In the genomic region with DNA sequence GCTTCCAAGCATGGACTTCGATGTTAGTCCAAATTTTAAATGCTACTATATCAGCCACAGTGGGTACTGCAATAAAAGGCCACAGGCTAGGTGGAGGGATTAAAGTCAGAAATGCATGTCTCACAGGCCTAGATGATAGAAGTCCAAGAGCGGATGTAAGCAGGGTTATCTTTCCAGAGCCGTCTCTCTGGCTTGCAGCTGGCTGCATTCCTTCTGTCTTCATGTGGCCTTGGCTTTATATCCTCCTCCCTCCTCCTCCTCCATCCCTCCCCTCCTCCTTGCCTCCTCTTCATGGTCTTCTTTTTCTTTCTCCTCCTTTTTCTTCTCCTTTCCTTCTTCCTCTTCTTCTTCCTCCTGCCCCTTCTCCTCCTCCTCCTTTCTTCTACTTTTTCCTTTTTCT, we compare ENCODE assay signal across 21 mouse cellular contexts.
"Had no signal": no experiment of that assay in that cellular context is flagged by ENCODE, and none has a peak within 500 bp of the region (broad histone marks: within the 10 kb centered on the region; RNA-seq: fewer than 3 reads in every experiment).

No protein-coding gene starts in this region.

- H3K4me3 ChIP-seq: gastrocnemius, adult 2 months; heart, adult 2 months; heart, embryonic 12.5 days; hindbrain, embryonic 10.5 days; hindbrain, embryonic 12.5 days; limb, embryonic 13.5 days; limb, embryonic 15.5 days; liver, embryonic 12.5 days had no signal

- H3K9ac ChIP-seq: heart, embryonic 12.5 days; hindbrain, embryonic 12.5 days; hindbrain, embryonic 14.5 days; limb, embryonic 13.5 days; limb, embryonic 15.5 days; liver, embryonic 12.5 days; liver, embryonic 14.5 days had no signal

- H3K27me3 ChIP-seq: heart, embryonic 12.5 days; hindbrain, embryonic 12.5 days; limb, embryonic 13.5 days; limb, embryonic 15.5 days had no signal

- H3K4me2 ChIP-seq: heart, embryonic 12.5 days; hindbrain, embryonic 12.5 days; hindbrain, embryonic 14.5 days; limb, embryonic 15.5 days; liver, embryonic 12.5 days had no signal

- DNase-seq: gastrocnemius, adult 2 months; gastrocnemius, postnatal 10 days; gastrocnemius, postnatal 25 days; heart, adult 2 months; heart, postnatal 10 days; heart, postnatal 4 days; kidney, adult 11 months; kidney, adult 2 months; kidney, postnatal 36 days; layer of hippocampus, postnatal 36 days; left cerebral cortex, postnatal 4 days had no signal

- H3K4me1 ChIP-seq: liver, embryonic 12.5 days had no signal

- ATAC-seq: hindbrain, embryonic 16.5 days; intestine, embryonic 16.5 days; liver, embryonic 12.5 days had no signal

- H3K36me3 ChIP-seq: heart, embryonic 12.5 days; hindbrain, embryonic 12.5 days; limb, embryonic 13.5 days; limb, embryonic 15.5 days; liver, embryonic 12.5 days had no signal

- H3K27ac ChIP-seq: hindbrain, embryonic 10.5 days; hindbrain, embryonic 12.5 days; hindbrain, embryonic 14.5 days; liver, embryonic 12.5 days; liver, embryonic 14.5 days had no signal

- H3K9me3 ChIP-seq: heart, embryonic 12.5 days; hindbrain, embryonic 10.5 days; hindbrain, embryonic 12.5 days; limb, embryonic 13.5 days; limb, embryonic 15.5 days; liver, embryonic 12.5 days had no signal
